Mouse (Mus musculus): ENCODE results near the gene Gm9. TPM values are rescaled to one million over a fixed set of nuclear protein-coding genes. Genes with fewer than 3 reads are reported as not detected.

Gm9 gene
- not detected for polyA plus RNA-seq (2014; fragmentation: Illumina TruSeq; extraction: RNeasy Lipid Tissue Mini Kit (QIAGEN cat#74804); ENCODE audit: low read depth, low replicate concordance)

GRCm38 (mm10) chrX:37210941-37211340 is at the start of gene Gm9:
Gene Gm9, minus strand, starts transcription at chrX:37211041.

GRCm38 (mm10) chrX:37249619-37250018 is 38.8 kb upstream of the Gm9 start, which contains the start of gene Rhox3a:
Gene Rhox3a, plus strand, starts transcription at chrX:37249919.

GRCm38 (mm10) chrX:37244676-37245075 is 33.8 kb upstream of the Gm9 start, which contains the start of gene Rhox2a:
Gene Rhox2a, plus strand, starts transcription at chrX:37244976.

GRCm38 (mm10) chrX:37222158-37222557 is 11.3 kb upstream of the Gm9 start, which contains the start of gene Rhox1:
Gene Rhox1, minus strand, starts transcription at chrX:37222258.

GRCm38 (mm10) chrX:37191105-37191743 is 19.6 kb downstream of the Gm9 start, which contains the start of the genes Ndufa1 and Rnf113a1:
Gene Ndufa1, minus strand, starts transcription at chrX:37191163.
Gene Rnf113a1, plus strand, starts transcription at chrX:37191245.

GRCm38 (mm10) chrX:37168742-37169141 is 42.1 kb downstream of the Gm9 start, which contains the start of gene Akap14:
Gene Akap14, minus strand, starts transcription at chrX:37168842.

Other genes starting within 250 kb of the Gm9 start
- 6.0 TPM for gene Sept6, start 219.2 kb downstream of the Gm9 start, polyA plus RNA-seq (2014; fragmentation: Illumina TruSeq; extraction: RNeasy Lipid Tissue Mini Kit (QIAGEN cat#74804); ENCODE audit: low read depth, low replicate concordance)
- not detected for gene Sowahd, start 162.2 kb downstream of the Gm9 start, polyA plus RNA-seq (2014; fragmentation: Illumina TruSeq; extraction: RNeasy Lipid Tissue Mini Kit (QIAGEN cat#74804); ENCODE audit: low read depth, low replicate concordance)
- 275 TPM for gene Rpl39, start 125.6 kb downstream of the Gm9 start, polyA plus RNA-seq (2014; fragmentation: Illumina TruSeq; extraction: RNeasy Lipid Tissue Mini Kit (QIAGEN cat#74804); ENCODE audit: low read depth, low replicate concordance)
- 19.8 TPM for gene Upf3b, start 100.7 kb downstream of the Gm9 start, polyA plus RNA-seq (2014; fragmentation: Illumina TruSeq; extraction: RNeasy Lipid Tissue Mini Kit (QIAGEN cat#74804); ENCODE audit: low read depth, low replicate concordance)
- 7.0 TPM for gene Nkap, start 84.2 kb downstream of the Gm9 start, polyA plus RNA-seq (2014; fragmentation: Illumina TruSeq; extraction: RNeasy Lipid Tissue Mini Kit (QIAGEN cat#74804); ENCODE audit: low read depth, low replicate concordance)
- not detected for gene Akap14, start 42.2 kb downstream of the Gm9 start, polyA plus RNA-seq (2014; fragmentation: Illumina TruSeq; extraction: RNeasy Lipid Tissue Mini Kit (QIAGEN cat#74804); ENCODE audit: low read depth, low replicate concordance)
- 1,300 TPM for gene Ndufa1, start 19.9 kb downstream of the Gm9 start, polyA plus RNA-seq (2014; fragmentation: Illumina TruSeq; extraction: RNeasy Lipid Tissue Mini Kit (QIAGEN cat#74804); ENCODE audit: low read depth, low replicate concordance)
- gene Rnf113a1, start 19.8 kb downstream of the Gm9 start, polyA plus RNA-seq (2014; fragmentation: Illumina TruSeq; extraction: RNeasy Lipid Tissue Mini Kit (QIAGEN cat#74804); ENCODE audit: low read depth, low replicate concordance): 3.8 TPM
- gene Rhox1, start 11.2 kb upstream of the Gm9 start, polyA plus RNA-seq (2014; fragmentation: Illumina TruSeq; extraction: RNeasy Lipid Tissue Mini Kit (QIAGEN cat#74804); ENCODE audit: low read depth, low replicate concordance): not detected
- not detected for gene Rhox2a, start 33.9 kb upstream of the Gm9 start, polyA plus RNA-seq (2014; fragmentation: Illumina TruSeq; extraction: RNeasy Lipid Tissue Mini Kit (QIAGEN cat#74804); ENCODE audit: low read depth, low replicate concordance)
- gene Rhox3a, start 38.9 kb upstream of the Gm9 start, polyA plus RNA-seq (2014; fragmentation: Illumina TruSeq; extraction: RNeasy Lipid Tissue Mini Kit (QIAGEN cat#74804); ENCODE audit: low read depth, low replicate concordance): not detected
- not detected for gene Rhox4a, start 54.3 kb upstream of the Gm9 start, polyA plus RNA-seq (2014; fragmentation: Illumina TruSeq; extraction: RNeasy Lipid Tissue Mini Kit (QIAGEN cat#74804); ENCODE audit: low read depth, low replicate concordance)
- gene Rhox3a2, start 169.0 kb upstream of the Gm9 start, polyA plus RNA-seq (2014; fragmentation: Illumina TruSeq; extraction: RNeasy Lipid Tissue Mini Kit (QIAGEN cat#74804); ENCODE audit: low read depth, low replicate concordance): not detected
- not detected for gene Rhox4a2, start 179.8 kb upstream of the Gm9 start, polyA plus RNA-seq (2014; fragmentation: Illumina TruSeq; extraction: RNeasy Lipid Tissue Mini Kit (QIAGEN cat#74804); ENCODE audit: low read depth, low replicate concordance)
- not detected for gene Rhox2b, start 201.0 kb upstream of the Gm9 start, polyA plus RNA-seq (2014; fragmentation: Illumina TruSeq; extraction: RNeasy Lipid Tissue Mini Kit (QIAGEN cat#74804); ENCODE audit: low read depth, low replicate concordance)
- not detected for gene Rhox4b, start 221.5 kb upstream of the Gm9 start, polyA plus RNA-seq (2014; fragmentation: Illumina TruSeq; extraction: RNeasy Lipid Tissue Mini Kit (QIAGEN cat#74804); ENCODE audit: low read depth, low replicate concordance)
- gene Rhox2c, start 242.6 kb upstream of the Gm9 start, polyA plus RNA-seq (2014; fragmentation: Illumina TruSeq; extraction: RNeasy Lipid Tissue Mini Kit (QIAGEN cat#74804); ENCODE audit: low read depth, low replicate concordance): not detected
- not detected for gene Rhox3c, start 247.5 kb upstream of the Gm9 start, polyA plus RNA-seq (2014; fragmentation: Illumina TruSeq; extraction: RNeasy Lipid Tissue Mini Kit (QIAGEN cat#74804); ENCODE audit: low read depth, low replicate concordance)

Measured in heart, adult 10 weeks (tissue).